Mouse (Mus musculus): ENCODE measurements around the gene Pknox1. TPM values are rescaled to one million over a fixed set of nuclear protein-coding genes. Genes with fewer than 3 reads are reported as not detected.

Pknox1 gene
- polyA plus RNA-seq, 1 experiment from 2014 or later: 9.5 TPM

DNA sequence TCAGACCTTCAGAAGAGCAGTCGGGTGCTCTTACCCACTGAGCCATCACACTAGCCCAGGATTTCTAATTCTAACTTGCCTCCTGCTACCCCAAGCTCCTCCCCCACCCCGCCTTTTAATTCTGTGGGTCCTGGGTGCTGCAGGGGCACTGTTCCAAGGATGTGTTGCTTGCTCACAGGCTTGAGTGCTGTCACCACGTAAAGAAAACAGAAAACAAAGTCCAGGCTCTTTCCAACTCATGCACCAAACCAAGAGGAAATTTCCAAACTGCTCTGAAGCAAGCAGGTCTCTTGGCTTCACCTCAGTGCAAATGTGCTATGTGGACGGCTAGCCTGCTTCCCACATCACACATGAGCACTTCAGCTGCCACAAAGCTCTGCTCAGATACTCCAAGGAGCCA lies 90.8 kb downstream of the Pknox1 start:
- Histone ChIP-seq H3K9me3 (ENCODE audit: control insufficient read depth, low read length) (no peaks in the 10 kb centered on the region), H3K4me1 (replicated peaks; ENCODE audit: control insufficient read depth, insufficient read depth) (no peaks in the 10 kb centered on the region), H3K27me3 (ENCODE audit: control insufficient read depth, insufficient read depth, low read length) (no peaks in the 10 kb centered on the region), H3K4me2 (replicated peaks; ENCODE audit: low read depth) (no peak overlapping the region), H3K9ac (ENCODE audit: low read length) (no peak overlapping the region), H3K4me3 (ENCODE audit: low read depth, low read length) (no peak overlapping the region), H3K27ac (replicated peaks) (no peak overlapping the region), H3K36me3 (ENCODE audit: control insufficient read depth, insufficient read depth, low read length) (peaks cover 19% of the 10 kb centered on the region)
- no peak for DNase-seq (ENCODE audit: low spot score)
- ATAC-seq (ENCODE audit: low FRiP score, low TSS enrichment): no peak
- 62% methylated on average over 4 of the region's 4 CpGs for WGBS
- TF ChIP-seq EP300 (optimal IDR thresholded peaks at IDR 0.05): no peak
- TF ChIP-seq CTCF (IDR thresholded peaks at IDR 0.05; ENCODE audit: low read depth): no peak

GRCm38 (mm10) chr17:31656682-31657081 lies 92.1 kb downstream of the Pknox1 start:
- no peak overlapping the region for H3K9ac ChIP-seq (ENCODE audit: low read length)
- H3K4me2 ChIP-seq (replicated peaks; ENCODE audit: low read depth): no peak overlapping the region
- ATAC-seq (ENCODE audit: low FRiP score, low TSS enrichment) (no peak), DNase-seq (ENCODE audit: low spot score) (no peak)
- H3K9me3 ChIP-seq (ENCODE audit: control insufficient read depth, low read length): no peaks in the 10 kb centered on the region
- H3K4me3 ChIP-seq (ENCODE audit: low read depth, low read length): no peak overlapping the region
- no peak overlapping the region for H3K27ac ChIP-seq (replicated peaks)
- no peak for TF ChIP-seq EP300 (optimal IDR thresholded peaks at IDR 0.05)
- TF ChIP-seq CTCF (IDR thresholded peaks at IDR 0.05; ENCODE audit: low read depth): no peak
- WGBS: 72% methylated on average over 5 of the region's 5 CpGs
- H3K4me1 ChIP-seq (replicated peaks; ENCODE audit: control insufficient read depth, insufficient read depth): no peaks in the 10 kb centered on the region
- peaks cover 9% of the 10 kb centered on the region for H3K36me3 ChIP-seq (ENCODE audit: control insufficient read depth, insufficient read depth, low read length)
- H3K27me3 ChIP-seq (ENCODE audit: control insufficient read depth, insufficient read depth, low read length): no peaks in the 10 kb centered on the region

Small RNAs within 50 kb of the gene (microRNA-seq; reads per million reads assigned to microRNA genes)
- not detected for gene Gm24970

Other genes starting within 250 kb of the Pknox1 start
- 11.6 and 12.1 TPM in 2 replicates for gene Pde9a, start 178.5 kb upstream of the Pknox1 start, polyA plus RNA-seq (2015; fragmentation: Nextera tagmentation; extraction: Ambion mirVana)
- gene Wdr4, start 44.8 kb upstream of the Pknox1 start, polyA plus RNA-seq (2015; fragmentation: Nextera tagmentation; extraction: Ambion mirVana): 14.9 and 15.6 TPM in 2 replicates
- gene Ndufv3, start 44.6 kb upstream of the Pknox1 start, polyA plus RNA-seq (2015; fragmentation: Nextera tagmentation; extraction: Ambion mirVana): 334 and 344 TPM in 2 replicates
- gene Cbs, start 72.5 kb downstream of the Pknox1 start, polyA plus RNA-seq (2015; fragmentation: Nextera tagmentation; extraction: Ambion mirVana): 0.83 and 1.2 TPM in 2 replicates
- gene U2af1, start 94.2 kb downstream of the Pknox1 start, polyA plus RNA-seq (2015; fragmentation: Nextera tagmentation; extraction: Ambion mirVana): 155 and 161 TPM in 2 replicates
- gene Cryaa, start 113.1 kb downstream of the Pknox1 start, polyA plus RNA-seq (2015; fragmentation: Nextera tagmentation; extraction: Ambion mirVana): 0.12 and 0.24 TPM in 2 replicates

Measured in stomach, postnatal 0 days (tissue).